Mouse (Mus musculus): ENCODE results near the gene Paqr7.

DNA sequence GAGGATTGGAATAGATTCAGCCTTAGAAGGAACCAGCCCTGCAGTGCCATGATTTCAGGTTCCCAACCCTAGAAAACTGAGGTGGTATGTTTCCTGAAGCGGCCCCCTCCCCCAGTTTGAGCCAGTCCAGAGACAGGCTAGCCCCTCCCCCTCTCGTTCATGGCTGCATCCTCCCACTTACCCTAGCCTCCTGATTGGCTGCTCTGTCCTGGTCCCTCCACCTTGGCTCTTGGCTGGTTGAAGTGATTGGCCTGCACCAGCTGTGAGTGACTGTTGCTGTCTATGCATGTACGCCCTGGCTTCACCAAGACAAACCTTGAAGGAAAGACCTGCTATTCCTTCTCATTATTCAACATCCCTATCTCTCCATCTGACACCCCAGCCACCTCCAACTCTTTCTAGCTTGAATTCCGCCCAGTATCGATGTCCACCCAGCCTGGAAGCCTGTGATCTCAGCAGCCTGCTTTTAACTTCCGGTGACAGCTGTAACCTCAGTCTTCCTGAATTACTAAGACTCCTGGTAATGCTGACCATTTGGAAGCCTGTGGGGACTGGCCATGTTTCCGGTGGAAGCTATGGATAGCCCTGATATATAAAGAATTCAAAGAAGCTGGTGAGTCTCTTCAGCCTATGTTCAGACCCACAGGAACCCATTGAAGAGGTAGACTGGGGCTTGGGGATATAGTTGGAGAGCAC lies 39.2 kb upstream of the Paqr7 start:
- TF ChIP-seq GATA1 (IDR thresholded peaks at IDR 0.05; ENCODE audit: low read length) (no peak), TAL1 (IDR thresholded peaks at IDR 0.05; ENCODE audit: low read length) (no peak)

All from erythroblast, embryonic 14.5 days (primary cell).